Mouse (Mus musculus) cerebellum, adult 9-11 months (tissue): Measurements from ENCODE around the gene Nup188.

Experiments used
- DNase-seq: peaks from one replicate; pipeline ENCODE4 v3.0.0; 2022

Gene Nup188

DNA sequence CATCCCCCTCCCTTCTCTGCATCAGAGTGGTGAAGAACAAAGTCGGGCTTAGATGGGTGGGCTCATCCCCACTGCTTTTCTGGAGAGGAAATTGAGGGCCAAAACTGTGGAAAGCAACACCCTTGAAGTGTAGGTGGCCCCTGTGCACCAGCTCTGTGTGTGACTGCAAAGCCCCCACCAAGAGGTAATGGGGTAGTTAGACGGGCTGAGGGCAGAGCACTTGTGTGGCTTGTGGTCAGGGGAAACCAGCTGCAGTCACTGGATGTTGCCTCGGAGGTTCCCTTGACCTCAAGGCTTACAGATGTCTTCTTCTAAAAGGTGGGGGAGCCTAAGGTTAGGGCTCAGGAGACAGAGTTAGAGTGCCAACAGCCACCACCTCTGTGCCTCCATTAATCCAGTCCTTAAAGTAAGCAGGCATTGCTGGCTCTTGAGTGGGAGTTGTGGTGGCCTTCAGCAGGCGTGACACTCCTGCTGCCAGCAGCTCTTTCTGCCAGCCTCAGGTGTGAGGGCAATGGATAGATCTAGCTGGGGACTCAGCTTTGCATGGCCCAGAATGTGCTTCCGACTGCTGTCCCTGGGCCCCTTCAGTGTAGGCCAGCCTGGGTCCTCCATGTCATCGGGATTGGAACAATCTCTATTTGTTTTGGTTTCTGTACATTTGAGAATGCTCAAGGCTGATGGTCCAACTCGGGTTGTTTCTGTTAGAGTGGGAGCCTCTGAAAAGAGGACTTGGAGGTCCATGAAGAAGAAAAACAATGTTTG is 28.3 kb upstream of the Nup188 start:
- DNase-seq = no peak

DNA sequence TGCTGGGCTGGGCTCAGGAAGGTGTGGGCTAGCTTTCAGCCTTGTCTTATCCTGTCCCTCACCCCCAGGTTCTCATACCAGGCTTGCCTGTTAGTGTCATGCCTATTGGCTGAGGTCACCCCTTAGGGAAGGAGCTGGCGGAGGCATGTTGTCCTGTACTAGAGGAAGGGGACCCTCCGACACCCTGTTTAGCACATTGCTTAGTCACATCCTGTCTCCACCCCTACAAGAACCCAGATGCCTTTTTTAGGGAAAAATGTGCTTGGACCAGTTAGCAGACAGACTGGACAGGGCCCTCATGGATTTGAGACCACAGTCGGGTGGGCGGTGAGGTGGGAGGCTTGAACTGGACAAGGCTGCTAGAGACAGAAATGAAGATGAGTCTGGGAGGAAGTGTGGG is 27.6 kb upstream of the Nup188 start:
- DNase-seq = no peak

- no peak for DNase-seq
Measured at GRCm38 (mm10) chr2:30259131-30260064, 26.8 kb upstream of the Nup188 start.

GRCm38 (mm10) chr2:30261064-30261736 is 25.0 kb upstream of the Nup188 start:
- DNase-seq = no peak

DNA sequence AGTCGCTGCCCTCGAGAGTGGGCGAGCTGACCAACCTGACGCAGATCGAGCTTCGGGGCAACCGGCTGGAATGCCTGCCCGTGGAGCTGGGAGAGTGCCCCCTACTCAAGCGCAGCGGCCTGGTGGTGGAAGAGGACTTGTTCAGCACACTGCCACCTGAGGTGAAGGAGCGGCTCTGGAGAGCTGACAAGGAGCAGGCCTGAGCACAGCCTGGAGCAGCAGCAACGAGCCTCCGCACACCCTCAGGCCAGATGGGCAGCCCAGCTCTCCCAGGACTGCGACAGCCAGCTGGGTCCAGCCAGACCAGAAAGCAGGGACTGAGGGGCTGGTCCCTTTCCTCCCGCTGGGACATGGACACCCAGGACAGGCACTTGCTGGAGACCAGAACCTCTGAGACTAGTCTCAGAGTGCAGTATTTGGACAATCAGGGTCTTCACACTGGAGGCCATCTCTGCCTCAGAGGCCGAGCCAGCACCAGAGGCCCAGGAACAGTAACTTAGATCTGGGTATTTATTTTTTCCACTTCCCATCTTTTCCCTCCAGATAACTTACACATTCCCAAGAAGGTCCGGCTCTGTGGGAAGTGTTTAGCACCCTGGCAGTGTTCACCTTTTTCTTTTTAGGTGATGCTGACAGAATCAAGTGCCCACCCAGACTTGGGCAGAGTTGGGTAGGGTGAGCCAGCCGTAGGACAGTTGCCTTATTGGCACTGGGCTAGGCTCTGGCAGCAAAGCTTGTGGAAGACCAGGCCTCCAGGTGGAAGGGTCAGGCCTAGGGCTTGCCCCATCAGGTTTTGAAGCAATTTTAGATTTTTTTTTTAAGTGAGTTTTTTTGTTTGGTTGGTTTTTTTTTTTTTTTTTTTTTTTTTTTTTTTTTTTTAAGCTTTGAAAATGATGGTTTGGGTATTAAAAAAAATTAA is 24.0 kb upstream of the Nup188 start:
- no peak for DNase-seq

- peak; percentile 81 for DNase-seq
Measured at GRCm38 (mm10) chr2:30262840-30263441, 23.3 kb upstream of the Nup188 start.

DNA sequence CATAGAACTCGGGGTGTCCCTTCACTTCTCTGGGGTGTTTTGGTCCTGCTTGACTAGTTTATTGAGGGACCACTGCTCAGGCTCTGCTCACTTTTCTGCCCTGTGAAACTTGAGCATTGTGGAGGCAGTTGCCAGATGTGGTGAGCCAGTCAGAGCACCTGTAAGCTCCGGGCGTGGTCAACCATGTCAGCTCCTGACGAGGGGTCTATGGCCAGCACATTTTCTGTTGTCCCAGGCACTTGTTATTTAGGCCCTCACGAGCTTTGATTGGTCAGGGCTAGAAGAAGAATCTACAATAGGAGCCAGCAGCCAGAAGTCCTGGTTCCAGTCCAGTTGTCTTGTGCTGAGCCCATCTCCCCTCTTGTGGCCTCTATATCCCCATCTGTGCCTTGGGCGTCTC is 22.4 kb upstream of the Nup188 start:
- DNase-seq = no peak

DNA sequence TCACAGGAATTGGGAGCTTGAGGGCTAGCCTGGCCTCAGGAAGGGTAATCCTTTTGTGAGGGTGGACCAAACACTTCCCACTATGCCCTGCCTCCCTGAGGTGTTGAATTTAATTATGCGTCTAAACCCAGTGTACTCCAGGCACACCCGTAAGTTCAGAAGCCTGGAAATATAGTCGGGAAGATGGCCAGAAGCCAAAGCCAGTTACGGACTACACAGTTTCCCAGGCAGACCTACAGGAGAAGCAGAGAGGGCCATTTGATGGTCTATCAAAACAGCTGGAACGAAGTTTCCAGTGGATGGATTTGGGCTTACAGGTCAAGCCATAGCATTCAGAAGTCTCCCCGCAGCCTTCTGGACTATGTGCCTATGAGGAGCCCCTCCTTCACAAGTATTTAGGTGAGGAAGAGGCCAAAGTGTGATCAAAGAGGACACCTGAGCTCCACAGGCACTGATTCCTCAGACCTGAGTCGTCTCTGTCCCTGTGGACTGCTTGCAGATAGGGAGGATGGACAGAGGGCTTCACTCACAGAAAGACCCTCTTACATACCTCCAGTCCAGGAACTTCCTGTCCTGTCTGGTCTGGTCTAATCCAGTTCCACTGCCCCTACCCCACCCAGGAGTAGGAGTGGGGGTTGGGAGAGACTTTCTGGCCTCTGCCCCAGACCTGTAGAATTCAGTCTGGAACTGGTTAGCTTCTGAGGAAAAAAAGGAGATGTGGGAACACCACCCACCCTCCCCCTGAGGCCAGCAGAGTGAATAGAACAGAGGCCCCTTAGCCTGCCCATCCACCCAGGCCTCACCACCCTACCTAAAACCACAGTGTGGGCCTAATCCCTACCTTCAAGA is 21.3 kb upstream of the Nup188 start:
- DNase-seq = no peak

- DNase-seq = peak; percentile 85
Measured at GRCm38 (mm10) chr2:30265767-30266253, 20.4 kb upstream of the Nup188 start, which contains the start of gene Phyhd1. TSS of gene Phyhd1 (plus strand) at chr2:30266203.

DNA sequence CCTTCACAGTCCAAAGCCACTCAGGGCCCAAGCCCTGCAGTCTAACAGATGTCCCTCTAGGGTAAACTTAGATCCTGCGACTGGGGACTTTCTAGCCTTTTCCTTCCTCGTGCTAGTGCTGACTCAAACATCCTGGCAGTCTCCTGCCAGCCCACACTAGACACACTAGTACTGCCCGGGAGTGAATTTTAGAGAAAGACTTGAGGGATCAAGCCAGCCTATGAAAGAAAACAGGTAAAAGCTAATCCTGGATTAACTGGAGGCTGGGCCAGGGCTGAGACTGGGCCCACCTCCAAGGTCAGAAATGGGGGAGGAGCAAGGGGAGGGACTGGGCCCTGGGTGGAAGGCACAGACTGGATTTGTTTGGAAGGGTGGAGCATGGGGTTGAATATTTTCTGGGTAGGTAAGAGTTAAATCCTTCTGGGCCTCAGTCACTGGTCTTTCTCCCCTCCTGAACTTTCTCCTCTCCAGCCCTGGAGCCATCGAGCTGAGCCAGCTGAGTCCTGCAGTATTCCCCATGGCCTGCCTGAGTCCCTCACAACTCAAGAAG is 19.7 kb upstream of the Nup188 start:
- DNase-seq = no peak

GRCm38 (mm10) chr2:30267466-30267865 is 18.7 kb upstream of the Nup188 start:
- no peak for DNase-seq

DNA sequence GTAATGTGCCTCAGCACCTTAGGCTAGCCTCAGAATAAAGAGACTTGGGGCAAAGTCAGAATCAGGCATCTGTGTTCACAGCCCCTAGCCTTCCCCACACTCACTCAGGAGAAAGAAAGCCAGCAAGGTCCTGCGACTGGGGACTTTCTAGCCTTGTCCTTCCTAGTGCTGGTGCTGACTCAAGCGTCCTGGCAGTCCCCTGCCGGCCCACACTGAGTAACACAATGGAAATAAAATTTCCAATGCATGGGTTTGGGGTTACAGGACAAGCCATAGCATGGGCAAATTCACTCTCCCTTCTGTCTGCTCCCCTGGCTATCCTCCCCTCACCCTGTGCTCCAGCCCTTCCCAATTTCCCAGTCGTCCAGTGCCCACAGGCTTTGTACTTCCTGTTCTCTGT is 17.8 kb upstream of the Nup188 start:
- DNase-seq = no peak

- DNase-seq = peak; percentile 35
Measured at GRCm38 (mm10) chr2:30269241-30269990, 16.8 kb upstream of the Nup188 start.

- DNase-seq = peak; percentile 87
Measured at GRCm38 (mm10) chr2:30270134-30270533, 16.1 kb upstream of the Nup188 start.

GRCm38 (mm10) chr2:30280743-30281142 is 5.5 kb upstream of the Nup188 start, which contains the start of gene Gm28038:
TSS of gene Gm28038 (plus strand) at chr2:30281043.
- no peak for DNase-seq

- no peak for DNase-seq
Measured at GRCm38 (mm10) chr2:30281651-30282050, 4.5 kb upstream of the Nup188 start.

- DNase-seq = no peak
Measured at GRCm38 (mm10) chr2:30283193-30283592, 3.0 kb upstream of the Nup188 start.

GRCm38 (mm10) chr2:30285004-30285403 is 1.2 kb upstream of the Nup188 start:
- no peak for DNase-seq

- peak; percentile 43 for DNase-seq
Measured at GRCm38 (mm10) chr2:30285416-30286181, 598 bp upstream of the Nup188 start.
